Mouse (Mus musculus): ENCODE results near the gene Stard13.

The Stard13 gene

GRCm38 (mm10) chr5:151104354-151105053 is 129.1 kb downstream of the Stard13 start:
- CTCF ChIA-PET = no interaction called here

DNA sequence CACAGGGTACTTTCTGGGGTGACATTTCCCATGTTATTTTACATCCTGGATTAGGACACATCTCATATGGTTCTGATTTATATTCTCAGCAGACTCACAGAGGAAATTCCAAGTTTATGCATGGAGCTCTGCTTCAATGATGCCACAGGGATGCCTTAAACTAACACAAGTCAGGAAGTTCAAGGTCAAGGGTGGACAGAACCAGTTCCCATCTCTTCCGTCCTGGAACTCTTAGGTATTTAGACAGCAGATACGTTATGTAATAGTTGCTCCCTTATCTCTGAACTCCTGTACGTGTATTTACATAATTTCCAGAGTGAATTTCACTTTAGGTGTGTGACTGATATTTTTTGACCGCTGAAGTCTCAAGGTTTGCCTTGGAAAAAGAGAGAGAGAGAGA is 130.4 kb downstream of the Stard13 start:
- CTCF ChIA-PET = no interaction called here

DNA sequence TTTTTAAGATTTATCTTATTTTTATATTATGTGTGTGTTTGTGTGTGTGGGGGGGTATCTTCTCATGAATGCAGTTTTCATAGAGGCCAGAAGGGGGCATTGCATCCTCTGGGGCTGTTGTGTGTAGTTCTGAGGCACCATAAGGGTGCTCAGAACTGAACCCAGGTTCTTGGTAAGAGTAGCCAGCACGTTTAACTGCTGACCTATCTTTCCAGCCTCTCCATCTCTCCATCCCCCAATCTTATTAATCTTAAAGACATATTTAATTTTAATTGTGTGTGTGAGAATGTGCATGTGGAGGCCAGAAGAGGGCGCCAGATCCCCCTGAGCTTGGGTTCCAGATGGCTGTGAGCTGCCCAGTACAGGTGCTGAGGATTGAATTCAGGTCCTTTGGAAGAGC is 131.4 kb downstream of the Stard13 start:
- CTCF ChIA-PET = no interaction called here

- CTCF ChIA-PET = no interaction called here
Measured at GRCm38 (mm10) chr5:151096012-151096411, 137.6 kb downstream of the Stard13 start.

GRCm38 (mm10) chr5:151092886-151093665 is 140.6 kb downstream of the Stard13 start:
- CTCF ChIA-PET = no interaction called here

- CTCF ChIA-PET = no interaction called here
Measured at GRCm38 (mm10) chr5:151090996-151091395, 142.6 kb downstream of the Stard13 start.

GRCm38 (mm10) chr5:151089201-151089600 is 144.4 kb downstream of the Stard13 start:
- CTCF ChIA-PET = no interaction called here

DNA sequence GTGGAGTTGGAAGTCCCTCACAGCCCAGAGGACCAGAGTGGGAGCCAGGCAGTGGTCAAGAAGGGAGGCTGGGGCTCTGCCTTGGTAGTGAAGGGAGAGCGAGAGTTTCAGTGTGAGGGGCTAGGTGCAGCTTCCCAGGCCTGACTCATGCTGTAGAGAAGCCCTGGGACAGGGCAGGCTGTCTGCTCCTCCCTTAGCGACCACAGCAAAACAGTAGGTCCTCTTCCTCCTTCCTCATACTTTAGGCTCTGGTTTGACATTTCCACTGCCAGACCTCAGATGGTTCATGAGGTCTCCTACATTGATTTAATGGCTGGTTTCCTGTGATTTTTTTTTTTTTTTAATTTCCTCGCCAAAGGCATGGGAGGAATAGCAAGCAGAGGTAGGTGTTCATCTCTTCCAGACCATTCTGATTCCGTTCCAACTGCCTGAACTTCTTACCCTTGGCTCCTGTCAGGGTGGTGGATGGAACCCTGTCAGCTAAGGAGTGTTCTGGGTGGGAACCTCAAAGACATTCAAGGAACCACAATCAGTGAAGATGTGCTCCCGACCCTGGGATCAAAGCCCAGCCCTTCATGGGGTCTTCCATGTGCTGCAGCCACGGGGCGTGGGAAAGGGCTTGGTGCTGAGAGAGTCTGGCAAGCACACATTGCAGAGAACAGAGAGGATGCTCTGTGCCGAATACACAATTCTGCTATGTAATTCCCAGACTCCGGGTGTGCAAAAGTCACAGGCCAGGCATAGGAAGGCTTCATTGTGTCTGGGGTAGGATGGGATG is 147.0 kb downstream of the Stard13 start:
- CTCF ChIA-PET = no interaction called here

DNA sequence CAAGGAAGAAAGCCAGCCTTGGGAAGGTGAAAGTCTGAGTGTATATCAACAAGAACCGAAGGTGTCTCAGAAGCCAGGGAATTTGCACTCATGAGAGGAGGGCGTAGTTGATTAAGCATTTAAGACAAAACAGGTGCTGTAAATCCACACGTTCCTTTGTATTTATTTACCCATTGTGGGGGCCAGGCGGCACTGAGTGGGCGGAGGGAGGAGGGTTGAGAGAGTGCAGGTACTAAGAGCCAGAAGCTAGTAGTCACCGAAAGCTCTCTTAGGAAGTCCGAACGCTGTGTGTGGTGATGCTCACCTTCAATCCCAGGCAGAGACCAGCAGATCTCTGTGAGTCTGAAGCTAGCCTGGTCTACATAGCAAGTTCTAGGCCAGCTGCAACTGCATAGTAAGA is 147.9 kb downstream of the Stard13 start:
- CTCF ChIA-PET = no interaction called here

- CTCF ChIA-PET = no interaction called here
Measured at GRCm38 (mm10) chr5:151080276-151080675, 153.4 kb downstream of the Stard13 start.

GRCm38 (mm10) chr5:151077953-151078352 is 155.7 kb downstream of the Stard13 start:
- CTCF ChIA-PET = no interaction called here

DNA sequence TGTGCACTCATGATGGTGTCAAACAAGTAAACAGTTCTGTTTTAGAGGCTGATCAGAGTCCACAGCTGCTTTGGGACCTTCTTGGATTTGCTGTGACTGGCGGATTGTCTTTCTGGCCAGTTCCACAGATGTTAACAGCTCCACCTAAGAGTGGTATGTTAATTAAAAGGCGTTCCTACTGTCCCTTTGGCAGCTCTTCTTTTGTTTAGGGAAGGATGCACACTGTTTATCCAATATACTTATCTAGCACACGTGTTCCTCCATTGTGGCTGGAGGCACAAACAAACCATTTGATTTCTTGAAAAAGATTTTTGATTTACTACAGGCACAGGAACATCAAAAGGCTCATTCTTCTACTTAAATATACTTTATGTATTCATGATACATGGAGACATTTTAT is 156.7 kb downstream of the Stard13 start:
- CTCF ChIA-PET = no interaction called here

GRCm38 (mm10) chr5:151074282-151074681 is 159.4 kb downstream of the Stard13 start:
- CTCF ChIA-PET = no interaction called here

DNA sequence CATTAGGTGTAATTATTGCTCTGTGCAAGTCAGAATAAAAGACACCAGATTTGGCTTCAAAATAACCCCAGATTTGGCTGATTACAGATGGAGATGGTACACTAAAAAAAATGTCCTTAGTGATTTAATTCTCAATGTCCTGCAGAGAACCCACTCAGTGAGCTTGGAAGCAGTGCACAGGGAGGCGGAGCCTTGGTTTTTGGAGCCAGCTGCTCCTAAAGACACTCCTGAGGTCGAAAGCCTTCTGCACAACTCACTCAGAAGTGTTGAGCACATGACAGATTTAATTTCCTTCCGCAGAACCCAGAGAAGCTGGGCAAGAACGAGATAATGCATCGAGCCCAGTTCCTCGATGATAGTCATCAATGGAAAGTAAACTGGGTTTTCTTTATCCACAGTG is 162.2 kb downstream of the Stard13 start:
- CTCF ChIA-PET = no interaction called here

DNA sequence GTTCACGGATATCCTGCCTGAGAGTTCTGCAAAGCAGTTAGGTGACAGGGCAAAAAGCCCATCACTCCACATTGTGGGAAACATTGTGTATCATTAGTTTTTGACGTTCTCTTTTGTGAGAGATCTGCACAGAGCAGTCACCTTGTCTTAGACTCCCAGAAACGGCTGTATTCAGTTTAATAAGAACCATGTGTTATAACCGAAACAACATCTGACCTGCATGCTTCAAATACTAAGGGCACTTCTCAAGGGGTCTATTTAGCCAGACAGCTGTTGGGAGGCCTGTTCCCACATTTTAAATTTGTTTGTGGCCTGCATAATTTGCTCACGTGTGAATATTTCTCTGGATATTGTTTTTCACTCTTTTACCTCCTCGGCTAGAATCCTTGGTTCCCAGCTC is 162.7 kb downstream of the Stard13 start:
- CTCF ChIA-PET = interaction anchor here (0.6 kb wide), 1 partner anchor 221 kb away, joined by 3 read pairs; no protein-coding TSS in a partner anchor

DNA sequence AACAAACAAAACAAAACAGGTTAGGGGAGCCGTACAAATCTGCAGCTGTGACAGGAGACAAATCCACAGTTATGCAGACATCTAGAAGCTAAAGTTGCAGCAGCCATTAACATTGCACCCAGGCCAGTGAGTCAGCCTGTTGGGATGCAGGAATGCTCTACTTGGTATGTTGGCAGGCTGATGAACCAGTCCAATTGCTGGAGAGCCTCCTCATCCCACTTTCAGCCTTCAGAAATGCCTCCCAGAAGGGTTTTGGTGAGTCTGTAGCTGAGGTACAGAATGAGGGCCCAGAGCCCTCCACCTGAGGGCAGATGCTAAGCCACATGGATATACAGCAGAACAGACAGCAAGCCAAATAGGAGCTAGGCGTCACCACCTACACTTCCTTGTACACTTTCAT is 164.1 kb downstream of the Stard13 start:
- CTCF ChIA-PET = no interaction called here

DNA sequence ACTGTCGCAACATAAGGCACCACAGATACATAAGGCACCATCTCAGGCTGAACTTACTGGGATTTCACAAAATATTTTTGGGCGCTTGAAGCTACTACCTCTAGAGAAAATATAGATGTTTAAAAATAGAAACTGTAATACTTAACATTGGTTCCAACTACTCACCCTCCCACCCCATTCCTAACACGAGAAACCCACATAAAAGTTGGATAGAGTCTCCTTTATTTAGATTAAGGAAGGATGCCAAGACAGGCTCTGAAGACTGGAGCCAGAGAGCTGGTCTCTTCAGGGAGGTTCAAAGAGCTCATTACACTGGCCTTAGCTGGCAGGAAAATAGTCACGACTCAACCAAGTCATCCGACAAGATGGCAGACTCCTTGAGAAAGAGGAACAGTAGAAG is 167.6 kb downstream of the Stard13 start:
- CTCF ChIA-PET = interaction anchor here (0.6 to 0.7 kb wide), 2 partner anchors 24 to 1044 kb away, joined by 4 to 5 read pairs; no protein-coding TSS in a partner anchor

DNA sequence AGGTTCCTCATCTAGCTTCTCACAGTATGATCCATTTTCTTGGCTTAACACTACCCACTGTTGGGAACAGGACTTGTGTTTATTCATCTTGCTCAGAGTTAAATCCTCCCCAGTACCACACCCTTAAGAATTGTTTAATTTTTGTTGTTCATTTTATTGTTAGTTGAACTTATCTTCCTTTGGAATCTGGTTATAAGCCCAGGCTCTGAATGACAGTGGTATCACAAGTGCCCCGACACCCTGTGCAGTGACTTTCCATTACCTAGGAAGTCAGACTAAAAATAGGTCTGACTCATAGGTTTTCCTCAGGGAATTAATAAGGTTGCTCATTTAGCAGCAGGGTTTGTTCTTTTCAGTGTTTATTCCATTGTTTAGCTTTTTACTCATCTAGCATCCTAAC is 168.4 kb downstream of the Stard13 start:
- CTCF ChIA-PET = no interaction called here

GRCm38 (mm10) chr5:151061942-151062341 is 171.7 kb downstream of the Stard13 start:
- CTCF ChIA-PET = no interaction called here

DNA sequence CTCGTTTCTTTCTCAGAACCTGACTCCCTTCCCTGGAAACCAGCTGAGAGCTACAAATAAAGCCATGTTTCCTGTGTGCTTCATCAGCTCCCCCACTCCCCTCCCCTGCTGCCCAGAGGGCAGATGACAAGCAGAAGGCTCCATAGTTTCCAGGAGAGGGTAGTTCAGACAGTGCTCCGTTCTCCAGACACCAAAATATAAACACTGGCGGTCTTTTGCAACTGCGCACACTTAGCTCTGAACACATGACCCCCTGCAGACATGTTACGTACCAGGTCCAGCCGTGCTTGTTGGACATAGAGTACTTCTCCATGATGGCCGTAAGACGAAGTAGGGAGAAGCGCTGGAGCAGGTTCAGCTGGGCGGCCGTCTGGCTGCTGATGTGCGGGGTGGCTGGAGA is 173.2 kb downstream of the Stard13 start:
- CTCF ChIA-PET = no interaction called here

GRCm38 (mm10) chr5:151059772-151060171 is 173.9 kb downstream of the Stard13 start:
- CTCF ChIA-PET = no interaction called here

DNA sequence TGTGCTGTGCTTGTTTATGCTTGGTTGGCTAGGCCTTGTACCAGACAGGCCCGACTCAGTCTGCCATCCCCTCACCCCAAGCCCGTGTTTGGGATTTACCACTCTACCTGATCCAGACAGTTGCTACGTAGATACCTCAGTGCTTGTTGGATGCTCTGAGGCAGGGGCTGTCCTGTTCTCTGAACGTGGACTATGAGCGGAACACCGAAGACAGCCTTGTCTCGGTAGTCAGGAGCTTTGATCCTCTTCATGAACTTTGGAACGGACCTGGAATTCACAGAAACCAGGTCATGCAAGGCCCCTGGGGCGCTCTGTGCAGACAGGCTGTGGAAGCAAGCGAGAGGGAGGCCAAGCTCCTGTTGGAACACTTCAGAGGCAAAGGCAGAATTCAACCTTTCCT is 174.3 kb downstream of the Stard13 start:
- CTCF ChIA-PET = no interaction called here

DNA sequence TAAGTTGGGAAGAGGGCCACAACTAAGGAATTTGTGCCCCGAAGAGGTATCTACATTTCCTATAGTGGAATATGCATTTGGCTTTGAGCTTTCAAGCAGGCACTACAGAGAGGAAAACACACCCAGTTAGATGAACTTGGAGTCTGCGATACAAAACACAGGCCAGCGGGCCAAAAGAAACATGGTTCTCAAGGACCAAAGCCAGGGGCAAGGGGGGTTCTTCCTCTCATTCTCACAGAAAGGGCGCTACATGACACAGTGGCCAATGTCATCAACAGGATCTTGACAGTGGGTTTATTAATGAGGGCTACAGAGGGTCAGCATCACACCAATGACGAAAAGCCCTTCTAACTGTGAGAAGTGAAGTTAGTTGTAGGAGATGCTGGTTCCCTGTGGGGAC is 175.9 kb downstream of the Stard13 start:
- CTCF ChIA-PET = no interaction called here

Data from spleen, embryonic (tissue).